In genomic region chr3:15848280-15848679, GRCm38 (mm10) we compare ENCODE assay signal across 18 mouse cellular contexts. TPM values are rescaled to one million over a fixed set of nuclear protein-coding genes. Genes with fewer than 3 reads are reported as not detected.
DNase-seq lines count a peak whose midpoint lies in the region; ATAC-seq and TF ChIP-seq lines count a peak whose summit lies in the region.
"Not testable (repeated sequence)": the region's sequence is repeated elsewhere in the genome, so short reads cannot be mapped to it uniquely, and the experiment has no call there.
"Had no signal": no experiment of that assay in that cellular context is flagged by ENCODE, and none has a peak within 500 bp of the region (broad histone marks: within the 10 kb centered on the region; RNA-seq: fewer than 3 reads in every experiment).

Sirpb1c (minus strand) TSS chr3:15848528.

- H3K27me3 ChIP-seq in hindbrain, postnatal 0 days (ENCODE audit: insufficient read depth, low read length); liver, postnatal 0 days (ENCODE audit: insufficient read depth, low read length): not testable (repeated sequence)

- H3K9me3 ChIP-seq in hindbrain, postnatal 0 days (ENCODE audit: low read length); liver, postnatal 0 days (ENCODE audit: low read length): not testable (repeated sequence)

- TF ChIP-seq EP300 in liver, postnatal 0 days (IDR thresholded peaks at IDR 0.05; ENCODE audit: low read depth): not testable (repeated sequence)

- H3K9ac ChIP-seq in hindbrain, postnatal 0 days (replicated peaks; ENCODE audit: low read length); liver, postnatal 0 days (replicated peaks): not testable (repeated sequence)

- peak; percentile 97 for ATAC-seq in granulocyte monocyte progenitor cell, adult 5-6 weeks (replicated peaks; ENCODE audit: poor library complexity, severe bottlenecking)
- ATAC-seq in hindbrain, postnatal 0 days: 0 out of 2 replicates have a peak, but pooled peaks have one; percentile 12
- ATAC-seq in liver, postnatal 0 days: peak; percentile 27; the same call in 1 of the 2 replicates
- peak; percentile 90 for ATAC-seq in megakaryocyte progenitor cell, adult 5-6 weeks (replicated peaks; ENCODE audit: poor library complexity)
- ATAC-seq in neutrophil, adult 5-6 weeks (ENCODE audit: extremely low read depth, insufficient number of reproducible peaks, low FRiP score, poor library complexity, severe bottlenecking): peak; percentile 81

- H3K4me3 ChIP-seq in bone marrow macrophage, adult 2 months (ENCODE audit: insufficient read depth, low read length); hindbrain, postnatal 0 days (ENCODE audit: low read length); liver, postnatal 0 days (ENCODE audit: low read depth, low read length); macrophage (ENCODE audit: inconsistent target): not testable (repeated sequence)

- H3K4me2 ChIP-seq in hindbrain, postnatal 0 days (ENCODE audit: low read depth, low read length); liver, postnatal 0 days (ENCODE audit: low read depth, low read length): not testable (repeated sequence)

- peak within 1 kb of the TSS; percentile 83 for H3K27ac ChIP-seq in bone marrow macrophage, adult 2 months (ENCODE audit: insufficient read depth, low read depth, low read length)
- H3K27ac ChIP-seq in hindbrain, postnatal 0 days; liver, postnatal 0 days (ENCODE audit: low read depth): not testable (repeated sequence)
- peak within 1 kb of the TSS; percentile 32 for H3K27ac ChIP-seq in macrophage

- TF ChIP-seq CTCF in bone marrow macrophage, adult 2 months (IDR thresholded peaks at IDR 0.05; ENCODE audit: low read depth, low read length); hindbrain, postnatal 0 days (IDR thresholded peaks at IDR 0.05; ENCODE audit: low read depth); liver, postnatal 0 days (IDR thresholded peaks at IDR 0.05; ENCODE audit: low read depth): not testable (repeated sequence)

- H3K4me1 ChIP-seq in bone marrow macrophage, adult 2 months (ENCODE audit: control insufficient read depth, insufficient read depth, low read length): peaks cover 15% of the 10 kb centered on the region
- H3K4me1 ChIP-seq in hindbrain, postnatal 0 days (ENCODE audit: insufficient read depth, low read length); liver, postnatal 0 days (ENCODE audit: insufficient read depth): not testable (repeated sequence)

- H3K79me2 ChIP-seq in macrophage (ENCODE audit: inconsistent target): not testable (repeated sequence)

- not testable (repeated sequence) for H3K36me3 ChIP-seq in hindbrain, postnatal 0 days (ENCODE audit: insufficient read depth, low read length); liver, postnatal 0 days (replicated peaks; ENCODE audit: insufficient read depth, low read length); macrophage (ENCODE audit: inconsistent target)

- TF ChIP-seq POLR2A in bone marrow macrophage, adult 2 months (IDR thresholded peaks at IDR 0.05; ENCODE audit: borderline replicate concordance, low read depth, low read length): not testable (repeated sequence)

- no CpG with 5 or more reads among the region's 1 CpGs for WGBS in hindbrain, postnatal 0 days
- WGBS in liver, postnatal 0 days (ENCODE audit: insufficient replicate concordance): no CpG with 5 or more reads among the region's 1 CpGs
- no CpG with 5 or more reads among the region's 1 CpGs for WGBS in macrophage (ENCODE audit: missing documents)

- DNase-seq in hindbrain, postnatal 0 days (ENCODE audit: low spot score); liver, postnatal 0 days: not testable (repeated sequence)

RNA-seq across cellular contexts. Expression of gene Sirpb1c, which starts in this region (rescaled TPM):
- polyA plus RNA-seq in bone marrow macrophage, adult 2 months (2012; ENCODE audit: insufficient read depth, insufficient read length, missing spikeins): 146 and 152 TPM in 2 replicates
- not detected in 2 replicates for total RNA-seq in granulocyte monocyte progenitor cell, adult 5-6 weeks (2014; fragmentation: Nextera tagmentation)
- total RNA-seq in granulocyte monocyte progenitor cell, adult 5-6 weeks (2017): 0.26 and 2.1 TPM in 2 replicates
- total RNA-seq in hindbrain, postnatal 0 days (2014; rRNA removed): not detected in 2 replicates
- polyA plus RNA-seq in hindbrain, postnatal 0 days (2015; fragmentation: Nextera tagmentation; extraction: Ambion mirVana): 0.11 TPM in 1 of 2 replicates, not detected in the other
- 1.6 and 1.9 TPM in 2 replicates for polyA plus RNA-seq in liver, postnatal 0 days (2015; fragmentation: Nextera tagmentation; extraction: Ambion mirVana)
- 1 to 10 TPM in 20 of 26 experiments, under 1 TPM in 1, not detected in 5; 1.00 to 7.0 (median 3.1) TPM for total RNA-seq in macrophage (2018; cell fraction: chromatin; rRNA removed)
- 1 to 10 TPM; 1.6 to 6.3 (median 3.7) TPM for total RNA-seq in macrophage (2018; cell fraction: cytosol; rRNA removed)
- 10 to 100 TPM in 3 of 26 experiments, 1 to 10 TPM in 22, under 1 TPM in 1; 0.65 to 16.1 (median 4.7) TPM for total RNA-seq in macrophage (2018; cell fraction: nucleus; rRNA removed)
- polyA plus RNA-seq in macrophage (2018): 3.5 to 5.6 TPM (median 3.9 TPM) in 3 replicates
- 0.44 and 0.49 TPM in 2 replicates for total RNA-seq in megakaryocyte progenitor cell, adult 5-6 weeks (2015)
- total RNA-seq in megakaryocyte progenitor cell, adult 5-6 weeks (2017): 0.81 and 0.92 TPM in 2 replicates
- total RNA-seq in neutrophil, adult 5-6 weeks (2017): 232 and 243 TPM in 2 replicates
- total RNA-seq: ES-E14; forebrain, postnatal 0 days; MEL had no signal
- polyA plus RNA-seq: brain, embryonic 14.5 days; C2C12; cortical plate, adult 2 months; embryonic facial prominence, embryonic 10.5 days; embryonic facial prominence, embryonic 12.5 days; forebrain, embryonic 11.5 days; forebrain, embryonic 13.5 days; forebrain, embryonic 15.5 days; forebrain, postnatal 0 days had no signal

Comparison
In these comparisons a context has a peak if more than half of its experiments do, and no peak if none do; other contexts are left out.
1. RNA of gene Sirpb1c (total RNA-seq): 232 to 243 TPM in neutrophil, adult 5-6 weeks; 0.26 to 2.1 TPM in granulocyte monocyte progenitor cell, adult 5-6 weeks, 0.44 to 0.92 TPM in megakaryocyte progenitor cell, adult 5-6 weeks and not detected in hindbrain, postnatal 0 days; every median in the first group is over 10 times any median in the second.
2. RNA of gene Sirpb1c (polyA plus RNA-seq): 146 to 152 TPM in bone marrow macrophage, adult 2 months; 3.5 to 5.6 TPM in macrophage, 1.6 to 1.9 TPM in liver, postnatal 0 days and 0.11 TPM in hindbrain, postnatal 0 days; every median in the first group is over 10 times any median in the second.
3. Peak in ATAC-seq in hindbrain, postnatal 0 days; RNA of the gene not detected or under 1 TPM.
4. Peak in ATAC-seq in megakaryocyte progenitor cell, adult 5-6 weeks; RNA of the gene not detected or under 1 TPM.
5. ATAC-seq: peak in every context shown above with its lines; median percentile 97 in granulocyte monocyte progenitor cell, adult 5-6 weeks; 90 in megakaryocyte progenitor cell, adult 5-6 weeks; 81 in neutrophil, adult 5-6 weeks; 27 in liver, postnatal 0 days; 12 in hindbrain, postnatal 0 days.